Mouse (Mus musculus): ENCODE results near the gene Lrp5. TPM values are rescaled to one million over a fixed set of nuclear protein-coding genes. Genes with fewer than 3 reads are reported as not detected.

Gene Lrp5
- polyA plus RNA-seq, 1 experiment from 2014 or later = 10.1 TPM

DNA sequence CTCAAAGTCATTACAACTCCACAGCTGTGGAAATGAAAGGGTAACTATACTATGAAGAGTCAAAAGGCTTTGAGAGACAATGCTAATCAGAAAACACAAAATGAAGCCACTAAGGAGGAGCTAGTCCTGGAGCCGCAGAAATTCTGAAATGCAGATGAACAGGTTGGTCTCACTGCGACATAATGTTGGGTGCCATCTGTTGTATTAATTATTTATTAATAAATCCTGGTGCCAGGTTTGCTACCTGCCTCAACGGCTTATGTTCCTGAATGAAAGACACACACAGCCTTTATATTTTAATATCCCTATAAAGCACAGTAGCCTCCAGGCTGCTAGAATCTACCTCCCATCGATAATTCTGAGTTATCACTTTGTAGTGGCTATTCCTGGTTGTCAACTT is 143.8 kb downstream of the Lrp5 start:
- H3K9me3 ChIP-seq (ENCODE audit: control insufficient read depth, low read length) = no peaks in the 10 kb centered on the region
- no peak overlapping the region for H3K4me2 ChIP-seq (ENCODE audit: low read depth, low read length)
- H3K4me3 ChIP-seq (ENCODE audit: low read depth, low read length) = no peak overlapping the region
- DNase-seq (ENCODE audit: low spot score) (no peak), ATAC-seq (ENCODE audit: low read depth) (no peak)
- WGBS = 96% methylated on average over 4 of the region's 4 CpGs
- peaks cover 48% of the 10 kb centered on the region for H3K36me3 ChIP-seq (ENCODE audit: control insufficient read depth, insufficient read depth, low read length)
- no peaks in the 10 kb centered on the region for H3K4me1 ChIP-seq (ENCODE audit: control insufficient read depth, insufficient read depth, low read length)
- no peak overlapping the region for H3K27ac ChIP-seq (replicated peaks; ENCODE audit: low read depth, low read length)
- H3K9ac ChIP-seq (ENCODE audit: low read depth, low read length) = no peak overlapping the region
- H3K27me3 ChIP-seq (replicated peaks; ENCODE audit: control insufficient read depth, insufficient read depth, low read length) = no peaks in the 10 kb centered on the region

GRCm38 (mm10) chr19:3540997-3541396 is 145.4 kb downstream of the Lrp5 start:
- Histone ChIP-seq H3K27me3 (replicated peaks; ENCODE audit: control insufficient read depth, insufficient read depth, low read length) (no peaks in the 10 kb centered on the region), H3K4me2 (ENCODE audit: low read depth, low read length) (no peak overlapping the region), H3K27ac (replicated peaks; ENCODE audit: low read depth, low read length) (no peak overlapping the region), H3K9ac (ENCODE audit: low read depth, low read length) (no peak overlapping the region), H3K4me1 (ENCODE audit: control insufficient read depth, insufficient read depth, low read length) (no peaks in the 10 kb centered on the region), H3K9me3 (ENCODE audit: control insufficient read depth, low read length) (no peaks in the 10 kb centered on the region), H3K4me3 (ENCODE audit: low read depth, low read length) (no peak overlapping the region), H3K36me3 (ENCODE audit: control insufficient read depth, insufficient read depth, low read length) (peaks cover 48% of the 10 kb centered on the region)
- DNase-seq (ENCODE audit: low spot score) = no peak
- 96% methylated on average over 5 of the region's 5 CpGs for WGBS
- no peak for ATAC-seq (ENCODE audit: low read depth)

DNA sequence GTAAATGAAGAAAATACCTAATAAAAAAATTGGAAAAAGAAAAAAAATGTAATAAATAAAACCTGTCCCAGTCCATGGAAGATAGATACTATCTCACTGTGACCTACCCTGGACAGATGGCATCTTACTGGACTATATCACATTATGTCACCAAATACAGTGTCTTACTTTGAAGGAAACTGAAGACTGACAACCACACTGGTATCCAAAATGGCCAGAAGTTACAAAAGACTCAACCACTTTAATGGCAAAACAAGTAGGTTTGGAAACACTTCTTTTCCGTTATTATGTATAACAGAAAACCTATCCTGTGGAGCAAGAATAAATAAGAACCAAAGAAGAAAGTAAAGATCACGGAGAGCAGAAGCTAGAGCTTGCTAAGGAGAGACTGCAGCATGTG is 146.1 kb downstream of the Lrp5 start:
- 91% methylated on average over 2 of the region's 2 CpGs for WGBS

GRCm38 (mm10) chr19:3539456-3539855 is 146.9 kb downstream of the Lrp5 start:
- DNase-seq (ENCODE audit: low spot score) = no peak
- no peak for ATAC-seq (ENCODE audit: low read depth)
- 79% methylated on average over 5 of the region's 5 CpGs for WGBS
- no peaks in the 10 kb centered on the region for H3K4me1 ChIP-seq (ENCODE audit: control insufficient read depth, insufficient read depth, low read length)
- no peaks in the 10 kb centered on the region for H3K9me3 ChIP-seq (ENCODE audit: control insufficient read depth, low read length)
- no peak overlapping the region for H3K9ac ChIP-seq (ENCODE audit: low read depth, low read length)
- peaks cover 48% of the 10 kb centered on the region for H3K36me3 ChIP-seq (ENCODE audit: control insufficient read depth, insufficient read depth, low read length)
- H3K27me3 ChIP-seq (replicated peaks; ENCODE audit: control insufficient read depth, insufficient read depth, low read length) = no peaks in the 10 kb centered on the region
- no peak overlapping the region for H3K27ac ChIP-seq (replicated peaks; ENCODE audit: low read depth, low read length)
- H3K4me3 ChIP-seq (ENCODE audit: low read depth, low read length) = no peak overlapping the region
- H3K4me2 ChIP-seq (ENCODE audit: low read depth, low read length) = no peak overlapping the region

More for the DNA sequence above, 146.1 kb downstream of the Lrp5 start:
- ATAC-seq (ENCODE audit: low read depth) (no peak), DNase-seq (ENCODE audit: low spot score) (no peak)
- Histone ChIP-seq H3K9me3 (ENCODE audit: control insufficient read depth, low read length) (no peaks in the 10 kb centered on the region), H3K9ac (ENCODE audit: low read depth, low read length) (no peak overlapping the region), H3K4me3 (ENCODE audit: low read depth, low read length) (no peak overlapping the region), H3K4me1 (ENCODE audit: control insufficient read depth, insufficient read depth, low read length) (no peaks in the 10 kb centered on the region), H3K27me3 (replicated peaks; ENCODE audit: control insufficient read depth, insufficient read depth, low read length) (no peaks in the 10 kb centered on the region), H3K27ac (replicated peaks; ENCODE audit: low read depth, low read length) (no peak overlapping the region), H3K36me3 (ENCODE audit: control insufficient read depth, insufficient read depth, low read length) (peaks cover 48% of the 10 kb centered on the region), H3K4me2 (ENCODE audit: low read depth, low read length) (no peak overlapping the region)

GRCm38 (mm10) chr19:3537658-3538057 is 148.7 kb downstream of the Lrp5 start:
- DNase-seq (ENCODE audit: low spot score) (no peak), ATAC-seq (ENCODE audit: low read depth) (no peak)
- no peaks in the 10 kb centered on the region for H3K4me1 ChIP-seq (ENCODE audit: control insufficient read depth, insufficient read depth, low read length)
- WGBS = 98% methylated on average over 6 of the region's 6 CpGs
- no peak overlapping the region for H3K9ac ChIP-seq (ENCODE audit: low read depth, low read length)
- H3K4me3 ChIP-seq (ENCODE audit: low read depth, low read length) = no peak overlapping the region
- H3K27ac ChIP-seq (replicated peaks; ENCODE audit: low read depth, low read length) = no peak overlapping the region
- no peaks in the 10 kb centered on the region for H3K9me3 ChIP-seq (ENCODE audit: control insufficient read depth, low read length)
- H3K27me3 ChIP-seq (replicated peaks; ENCODE audit: control insufficient read depth, insufficient read depth, low read length) = no peaks in the 10 kb centered on the region
- H3K36me3 ChIP-seq (ENCODE audit: control insufficient read depth, insufficient read depth, low read length) = peaks cover 35% of the 10 kb centered on the region
- H3K4me2 ChIP-seq (ENCODE audit: low read depth, low read length) = no peak overlapping the region

DNA sequence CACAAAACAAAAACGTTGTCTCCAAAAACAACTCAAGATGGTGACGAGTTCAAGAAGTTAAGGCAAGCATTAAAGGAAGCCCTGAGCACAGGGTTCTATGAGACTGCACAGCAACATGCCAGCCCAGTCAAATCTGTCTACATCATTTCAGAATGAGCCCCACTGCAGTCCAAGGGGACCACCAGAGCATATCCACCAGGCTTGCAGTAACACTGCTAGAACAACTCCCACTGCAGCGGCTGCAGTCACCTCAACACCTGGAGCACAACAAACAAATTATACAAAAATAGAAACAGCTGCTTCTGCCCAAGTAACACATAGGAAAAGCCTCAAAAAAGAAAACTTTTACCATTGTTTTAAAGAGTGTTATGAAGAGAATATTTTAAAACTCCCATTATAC is 151.4 kb downstream of the Lrp5 start:
- Histone ChIP-seq H3K9me3 (ENCODE audit: control insufficient read depth, low read length) (no peaks in the 10 kb centered on the region), H3K4me3 (ENCODE audit: low read depth, low read length) (no peak overlapping the region), H3K9ac (ENCODE audit: low read depth, low read length) (no peak overlapping the region), H3K27me3 (replicated peaks; ENCODE audit: control insufficient read depth, insufficient read depth, low read length) (no peaks in the 10 kb centered on the region), H3K27ac (replicated peaks; ENCODE audit: low read depth, low read length) (no peak overlapping the region), H3K4me2 (ENCODE audit: low read depth, low read length) (no peak overlapping the region), H3K4me1 (ENCODE audit: control insufficient read depth, insufficient read depth, low read length) (no peaks in the 10 kb centered on the region), H3K36me3 (ENCODE audit: control insufficient read depth, insufficient read depth, low read length) (peaks cover 17% of the 10 kb centered on the region; the same call in 1 of the 2 replicates)
- 69% methylated on average over 3 of the region's 3 CpGs for WGBS
- no peak for ATAC-seq (ENCODE audit: low read depth)
- no peak for DNase-seq (ENCODE audit: low spot score)

Other genes starting within 250 kb of the Lrp5 start
- 55.5 and 58.9 TPM in 2 replicates for gene Ppp6r3, start 110.8 kb downstream of the Lrp5 start, polyA plus RNA-seq (2014; fragmentation: Nextera tagmentation; extraction: Ambion mirVana)
- 59.2 and 61.4 TPM in 2 replicates for gene 1810055G02Rik, start 21.7 kb upstream of the Lrp5 start, polyA plus RNA-seq (2014; fragmentation: Nextera tagmentation; extraction: Ambion mirVana)
- 25.6 and 26.3 TPM in 2 replicates for gene Kmt5b, start 80.9 kb upstream of the Lrp5 start, polyA plus RNA-seq (2014; fragmentation: Nextera tagmentation; extraction: Ambion mirVana)
- gene Chka, start 165.2 kb upstream of the Lrp5 start, polyA plus RNA-seq (2014; fragmentation: Nextera tagmentation; extraction: Ambion mirVana) = 31.3 and 32.9 TPM in 2 replicates
- gene Tcirg1, start 220.6 kb upstream of the Lrp5 start, polyA plus RNA-seq (2014; fragmentation: Nextera tagmentation; extraction: Ambion mirVana) = 33.6 and 36.5 TPM in 2 replicates
- gene Ndufs8, start 226.2 kb upstream of the Lrp5 start, polyA plus RNA-seq (2014; fragmentation: Nextera tagmentation; extraction: Ambion mirVana) = 297 and 302 TPM in 2 replicates
- gene Aldh3b1, start 243.2 kb upstream of the Lrp5 start, polyA plus RNA-seq (2014; fragmentation: Nextera tagmentation; extraction: Ambion mirVana) = 4.6 and 4.8 TPM in 2 replicates
- gene Unc93b1, start 248.6 kb upstream of the Lrp5 start, polyA plus RNA-seq (2014; fragmentation: Nextera tagmentation; extraction: Ambion mirVana) = 21.3 and 24.5 TPM in 2 replicates